Mouse (Mus musculus) testis, postnatal 14 days (tissue): ENCODE results near the gene Zcchc2.

ENCODE experiments used
- DNase-seq: peaks from one replicate; pipeline ENCODE4 v3.0.0; 2021; ENCODE audit warnings: low spot score

Zcchc2 gene

DNA sequence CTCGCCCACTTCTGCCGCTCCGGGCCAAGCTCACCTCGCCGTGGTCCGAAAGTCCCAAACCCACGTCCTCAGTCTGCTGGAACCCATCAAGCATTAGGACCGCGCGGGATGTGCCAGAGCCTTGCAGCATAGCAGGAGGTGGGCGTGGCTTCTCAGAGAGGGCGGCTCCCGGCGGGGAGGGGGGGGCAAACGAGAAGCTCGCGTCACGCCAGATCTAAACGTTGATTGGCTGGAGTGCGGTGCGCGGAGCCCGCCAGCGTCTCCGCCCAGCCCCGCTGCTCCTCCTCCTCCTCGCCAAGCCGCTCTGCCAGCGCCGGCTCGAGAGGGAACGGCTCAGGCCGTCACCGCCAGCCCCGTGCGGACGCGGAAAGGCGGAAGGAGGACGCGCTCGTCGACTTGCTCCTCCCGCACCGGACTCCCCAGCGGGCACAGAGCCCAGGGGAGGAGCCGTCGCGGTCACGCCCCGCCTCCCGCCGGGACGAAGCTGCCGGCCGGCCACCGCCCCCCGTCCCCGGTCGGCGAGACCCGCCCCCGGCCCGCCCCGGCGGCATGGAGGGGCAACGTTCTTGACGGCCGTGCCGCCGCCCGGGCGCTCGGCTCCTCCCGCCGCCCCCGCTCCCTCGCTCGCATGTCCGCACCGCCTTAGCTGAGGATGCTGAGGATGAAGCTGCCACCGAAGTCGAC, at the start of gene Zcchc2:
Gene Zcchc2 (plus strand): TSS at position 269 of the 684 bp plus-strand sequence.
- DNase-seq, result peak; percentile 98

GRCm38 (mm10) chr1:105944927-105945580, 45.2 kb upstream of the Zcchc2 start:
- no peak for DNase-seq

DNA sequence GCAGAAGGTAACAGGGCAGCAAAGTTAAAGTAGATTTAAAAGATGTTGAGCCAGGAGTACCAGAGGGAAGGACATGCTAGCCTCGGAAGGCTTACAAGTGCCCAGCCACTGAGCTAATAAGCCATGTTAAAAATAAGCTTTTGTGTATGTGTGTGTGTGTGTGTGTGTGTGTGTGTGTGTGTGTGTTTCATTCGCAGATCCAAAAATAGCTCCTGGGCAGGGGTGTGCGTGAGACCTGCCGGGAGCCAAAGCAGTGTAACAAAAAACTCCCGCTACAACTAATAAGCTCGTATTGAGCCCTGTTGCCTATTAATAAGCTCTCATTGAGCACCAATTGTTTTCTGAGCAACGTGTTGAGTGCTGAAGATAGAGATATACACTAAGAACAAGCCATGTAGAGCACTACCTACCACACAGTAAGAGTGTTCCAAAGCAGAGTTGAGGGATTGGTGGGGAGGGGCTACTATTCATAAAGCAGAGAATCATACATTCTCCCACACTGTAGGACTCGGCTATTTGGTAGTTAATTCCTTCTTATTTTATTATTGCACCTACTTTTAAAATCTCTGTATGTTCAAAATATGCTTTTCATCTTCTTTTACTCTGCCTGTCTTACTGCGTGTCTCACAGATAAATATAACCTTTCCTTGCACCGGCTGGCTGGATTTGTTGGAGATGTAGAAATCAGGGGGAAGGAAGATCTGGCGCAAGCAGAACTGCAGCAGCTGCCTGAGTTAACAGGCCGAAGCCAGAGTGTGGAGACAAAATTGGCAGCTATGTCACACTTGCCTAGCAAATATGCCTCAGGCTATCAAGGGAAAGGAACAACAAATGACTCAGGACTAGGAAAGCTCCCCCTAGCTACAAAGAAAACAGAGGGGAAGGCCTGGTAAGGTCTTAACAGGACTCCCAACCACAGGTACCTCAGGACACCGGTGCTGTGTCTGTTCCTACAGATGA, 43.3 kb upstream of the Zcchc2 start:
- DNase-seq, result no peak

DNA sequence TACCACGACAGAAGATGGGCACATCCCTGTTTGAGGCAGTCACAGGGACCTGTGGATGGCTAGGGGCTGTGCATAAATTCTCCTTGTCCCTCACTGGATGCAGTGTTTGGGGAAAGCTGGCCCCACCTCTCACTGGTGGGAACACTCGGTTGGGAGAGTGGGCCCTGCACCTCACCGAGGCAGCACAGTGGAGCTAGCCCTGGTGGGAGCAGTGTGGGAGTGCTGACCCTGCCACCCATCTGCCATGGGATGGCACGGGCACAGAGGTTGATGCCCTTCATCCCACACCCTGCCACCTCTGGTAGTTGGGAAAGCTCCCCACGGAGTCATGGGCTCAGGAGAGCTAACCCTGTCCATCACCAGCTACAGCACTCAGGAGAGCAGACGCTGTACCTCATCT, 41.9 kb upstream of the Zcchc2 start:
- no peak for DNase-seq

- no peak for DNase-seq
These were observed 36.6 kb upstream of the Zcchc2 start for GRCm38 (mm10) chr1:105953588-105953987.

GRCm38 (mm10) chr1:105954047-105954446, 36.2 kb upstream of the Zcchc2 start:
- DNase-seq, result no peak

DNA sequence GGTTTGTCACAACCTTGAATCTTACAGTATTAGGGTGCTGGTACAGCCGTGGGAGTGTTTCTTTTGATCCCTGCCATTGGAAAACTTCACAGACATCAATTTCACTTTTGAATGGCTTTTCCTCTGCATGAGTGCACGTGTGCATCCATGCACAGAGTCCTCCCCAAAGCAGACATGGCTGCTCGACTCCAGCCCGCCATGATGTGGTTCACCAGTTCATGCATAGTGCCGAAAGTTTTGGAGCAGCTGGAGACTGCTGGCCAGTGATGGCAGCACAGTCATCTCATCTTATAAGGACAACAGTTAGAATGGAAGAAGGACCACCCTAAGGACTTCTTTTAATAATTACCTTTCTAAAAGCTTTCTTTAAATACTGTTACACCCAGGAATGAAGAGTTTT, 34.1 kb upstream of the Zcchc2 start:
- no peak for DNase-seq

GRCm38 (mm10) chr1:105961472-105961871, 28.7 kb upstream of the Zcchc2 start:
- no peak for DNase-seq

DNA sequence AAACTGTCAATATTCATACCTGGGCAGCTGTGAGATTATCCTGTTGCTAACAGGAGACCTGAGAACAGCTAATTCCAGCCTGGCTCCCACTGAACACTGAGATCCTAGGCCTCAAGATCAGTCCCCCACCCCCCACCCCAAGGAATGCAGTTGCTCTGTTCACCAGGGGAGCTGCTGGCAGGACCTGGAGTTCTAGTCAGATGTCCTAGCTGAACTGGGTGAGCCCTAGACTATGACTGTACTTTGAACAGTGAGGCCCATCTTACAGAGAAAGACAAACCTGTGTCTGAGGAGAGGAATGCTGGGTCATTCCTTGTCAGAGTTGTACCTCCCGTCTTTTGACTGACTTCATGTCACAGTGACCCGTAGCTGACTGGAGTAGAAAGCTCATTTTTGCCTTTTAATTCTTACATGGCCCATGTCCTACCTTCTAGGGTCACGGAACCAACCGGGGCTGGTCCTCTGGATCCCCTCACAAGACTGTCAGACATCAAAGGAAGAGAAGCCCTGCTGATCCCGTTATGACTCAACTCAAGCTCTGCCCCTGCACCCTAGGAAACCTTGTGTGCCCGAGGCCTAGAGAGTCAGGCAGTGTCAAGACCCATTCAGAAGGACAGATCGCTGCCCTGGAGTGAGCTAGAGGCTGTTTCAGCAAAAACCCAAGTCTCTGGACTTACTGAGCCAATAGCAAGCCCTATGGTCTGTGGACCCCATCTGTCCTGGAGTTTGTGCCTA, 28.0 kb upstream of the Zcchc2 start:
- no peak for DNase-seq

DNA sequence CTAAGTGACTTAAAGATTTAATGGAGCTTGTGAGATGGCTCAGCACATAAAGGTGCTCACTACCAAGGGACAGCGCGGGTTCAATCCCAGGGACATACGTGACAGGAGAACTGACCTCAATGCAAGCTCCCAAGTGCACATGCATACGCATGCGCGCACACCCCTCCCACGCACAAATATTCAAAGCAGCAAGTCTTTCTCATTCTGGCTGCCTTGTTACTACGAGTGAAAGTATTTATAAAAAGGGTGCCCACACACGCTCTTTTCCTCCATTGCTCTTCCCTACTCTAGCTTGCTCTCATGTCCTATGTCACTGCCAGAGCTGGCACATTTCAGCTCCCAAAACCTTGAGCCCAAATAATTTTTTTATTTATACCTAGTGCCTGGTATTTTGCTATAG, 27.4 kb upstream of the Zcchc2 start:
- no peak for DNase-seq

DNA sequence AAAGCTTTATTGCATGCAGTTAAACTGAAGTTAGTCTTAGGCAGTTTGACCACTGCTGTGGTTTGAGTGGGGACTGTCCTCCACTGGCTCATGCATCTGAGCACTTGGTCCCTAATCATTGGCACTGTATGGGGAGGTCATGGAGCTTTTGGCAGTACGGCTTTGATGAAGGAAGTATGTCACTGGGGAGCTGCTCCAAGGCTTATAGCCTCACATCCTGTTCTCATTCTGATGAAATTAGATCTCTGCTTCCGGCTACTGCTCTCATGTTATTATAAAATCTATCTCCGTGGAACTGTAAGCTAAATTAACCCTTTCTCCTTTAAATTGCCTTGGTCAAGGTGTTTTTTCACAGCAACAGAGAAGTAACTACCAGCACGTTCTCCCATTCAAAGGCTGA, 25.7 kb upstream of the Zcchc2 start:
- no peak for DNase-seq

DNA sequence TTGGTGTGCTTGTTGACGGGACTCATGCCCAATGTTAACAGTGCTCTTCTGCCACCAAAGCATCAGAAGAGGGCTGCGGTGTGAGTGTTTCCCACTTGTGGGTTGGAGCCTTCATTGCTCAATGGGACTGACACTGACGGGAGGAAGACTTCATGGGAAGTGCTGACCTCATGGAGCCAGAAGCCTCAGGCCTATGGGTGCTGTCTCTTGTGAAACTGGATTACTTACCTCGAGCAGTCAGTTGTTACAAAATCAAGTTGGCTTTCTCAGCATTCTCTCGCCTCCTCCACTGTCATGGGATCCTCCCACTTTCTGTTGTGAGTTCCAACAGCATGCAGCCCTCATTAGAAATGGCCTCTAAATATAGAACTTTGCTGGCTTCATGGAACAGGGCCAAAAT, 25.0 kb upstream of the Zcchc2 start:
- no peak for DNase-seq

GRCm38 (mm10) chr1:105971490-105972170, 18.6 kb upstream of the Zcchc2 start:
- no peak for DNase-seq

DNA sequence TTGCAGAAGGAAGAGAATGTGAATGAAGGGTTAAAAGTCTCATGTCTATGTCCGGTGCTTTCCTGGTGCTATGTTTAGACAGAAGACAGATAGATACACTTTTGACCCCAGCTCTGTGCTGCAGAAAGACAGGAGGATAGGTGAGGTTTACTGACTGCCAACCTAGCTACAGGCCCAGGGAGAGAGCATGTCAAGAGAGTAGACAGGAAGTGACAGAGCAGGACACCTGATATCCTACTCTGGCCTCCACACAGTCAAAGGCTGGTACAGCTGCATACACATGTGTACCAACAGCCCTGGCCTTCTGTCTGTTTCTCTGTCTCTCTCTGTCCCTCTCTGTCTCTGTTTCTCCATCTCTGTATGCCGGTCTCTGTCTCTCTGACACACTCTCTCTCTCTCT, 16.2 kb upstream of the Zcchc2 start:
- DNase-seq, result no peak

- DNase-seq, result no peak
These were observed 12.6 kb upstream of the Zcchc2 start for GRCm38 (mm10) chr1:105977446-105978094.

GRCm38 (mm10) chr1:105980849-105981610, 9.2 kb upstream of the Zcchc2 start:
- DNase-seq, result no peak

- no peak for DNase-seq
These were observed 7.5 kb upstream of the Zcchc2 start for GRCm38 (mm10) chr1:105982496-105983364.

DNA sequence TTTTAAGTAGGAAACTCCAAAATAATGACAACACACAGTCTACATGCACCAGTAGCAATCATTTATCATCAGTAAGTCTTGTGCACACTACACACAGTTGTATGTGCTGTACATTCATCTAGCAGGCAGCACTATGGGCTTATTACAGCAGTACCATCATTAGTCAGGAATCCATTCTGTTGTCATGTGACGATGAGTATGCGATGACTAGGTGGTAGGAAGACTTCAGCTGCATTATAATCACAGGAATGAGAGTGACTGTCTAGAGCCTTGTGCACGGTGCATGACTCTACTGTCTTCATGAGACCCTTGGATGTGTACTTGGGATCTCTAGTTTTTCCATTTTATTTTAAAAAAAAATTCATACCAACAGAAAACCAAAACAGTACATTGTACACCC, 6.0 kb upstream of the Zcchc2 start:
- DNase-seq, result no peak

GRCm38 (mm10) chr1:105988171-105988570, 2.0 kb upstream of the Zcchc2 start:
- DNase-seq, result no peak
